Mouse (Mus musculus): ENCODE results near the gene Atp13a1. TPM values are rescaled to one million over a fixed set of nuclear protein-coding genes. Genes with fewer than 3 reads are reported as not detected.

Gene Atp13a1
- polyA plus RNA-seq, 1 experiment, result 231 TPM

DNA sequence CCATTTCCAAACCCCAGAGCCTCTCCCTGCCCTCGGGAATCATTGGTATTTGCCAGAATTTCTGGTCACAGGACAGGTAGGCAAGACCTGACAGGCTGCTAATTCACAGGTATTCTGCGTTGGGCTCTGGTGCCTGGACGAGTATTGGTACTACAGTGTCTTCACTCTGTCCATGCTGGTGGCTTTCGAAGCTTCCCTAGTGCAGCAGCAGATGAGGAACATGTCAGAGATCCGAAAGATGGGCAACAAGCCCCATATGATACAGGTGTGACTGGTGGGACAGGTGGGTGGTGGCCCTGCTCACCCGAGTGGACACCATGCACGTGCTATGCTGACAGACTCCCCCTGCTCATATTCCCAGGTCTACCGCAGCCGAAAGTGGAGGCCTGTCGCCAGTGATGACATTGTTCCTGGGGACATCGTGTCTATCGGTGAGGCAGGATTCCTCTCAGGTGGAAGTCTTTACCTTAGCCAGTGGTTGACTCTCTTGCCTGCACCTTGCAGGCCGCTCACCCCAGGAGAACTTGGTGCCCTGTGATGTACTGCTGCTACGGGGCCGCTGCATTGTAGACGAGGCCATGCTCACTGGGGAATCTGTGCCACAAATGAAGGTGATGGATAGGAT is 5.9 kb downstream of the Atp13a1 start:
- Histone ChIP-seq H3K36me3 (ENCODE audit: control insufficient read depth, insufficient read depth, low read length) (peaks cover 59% of the 10 kb centered on the region), H3K27me3 (ENCODE audit: control insufficient read depth, insufficient read depth, low read length) (no peaks in the 10 kb centered on the region), H3K4me3 (ENCODE audit: control insufficient read depth, insufficient read depth, low read length) (no peak overlapping the region), H3K4me1 (replicated peaks; ENCODE audit: control insufficient read depth, insufficient read depth, low read length) (peaks cover 6% of the 10 kb centered on the region), H3K27ac (ENCODE audit: control insufficient read depth, insufficient read depth, low read length) (no peak overlapping the region)
- TF ChIP-seq POLR2A (IDR thresholded peaks at IDR 0.05; ENCODE audit: control insufficient read depth, extremely low read depth, insufficient read depth, low read length, poor library complexity) (no peak), CTCF (IDR thresholded peaks at IDR 0.05; ENCODE audit: borderline replicate concordance, control insufficient read depth, extremely low read depth, insufficient read depth, low read length, poor library complexity) (no peak)
- no peak for DNase-seq
- 98% methylated on average over 16 of the region's 16 CpGs for WGBS

DNA sequence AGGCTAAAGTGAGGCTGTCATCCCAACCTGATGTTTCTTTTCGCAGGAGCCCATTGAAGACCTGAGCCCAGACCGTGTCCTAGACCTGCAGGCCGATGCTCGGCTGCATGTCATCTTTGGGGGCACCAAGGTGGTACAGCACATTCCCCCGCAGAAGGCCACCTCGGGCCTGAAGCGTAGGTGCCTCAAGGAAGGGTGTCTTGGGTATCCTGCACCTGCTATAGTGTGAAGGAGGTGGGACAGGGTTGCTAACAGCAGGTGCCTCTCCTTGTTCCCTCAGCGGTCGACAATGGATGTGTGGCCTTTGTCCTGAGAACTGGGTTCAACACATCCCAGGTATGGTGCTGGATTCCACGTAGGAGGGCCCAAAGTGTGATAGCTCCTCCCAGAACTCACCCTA is 6.7 kb downstream of the Atp13a1 start:
- 96% methylated on average over 10 of the region's 10 CpGs for WGBS
- H3K27me3 ChIP-seq (ENCODE audit: control insufficient read depth, insufficient read depth, low read length), result no peaks in the 10 kb centered on the region
- TF ChIP-seq CTCF (IDR thresholded peaks at IDR 0.05; ENCODE audit: borderline replicate concordance, control insufficient read depth, extremely low read depth, insufficient read depth, low read length, poor library complexity) (no peak), POLR2A (IDR thresholded peaks at IDR 0.05; ENCODE audit: control insufficient read depth, extremely low read depth, insufficient read depth, low read length, poor library complexity) (no peak)
- no peak overlapping the region for H3K27ac ChIP-seq (ENCODE audit: control insufficient read depth, insufficient read depth, low read length)
- DNase-seq, result no peak
- H3K4me3 ChIP-seq (ENCODE audit: control insufficient read depth, insufficient read depth, low read length), result no peak overlapping the region
- H3K36me3 ChIP-seq (ENCODE audit: control insufficient read depth, insufficient read depth, low read length), result peaks cover 68% of the 10 kb centered on the region
- H3K4me1 ChIP-seq (replicated peaks; ENCODE audit: control insufficient read depth, insufficient read depth, low read length), result peaks cover 3% of the 10 kb centered on the region

DNA sequence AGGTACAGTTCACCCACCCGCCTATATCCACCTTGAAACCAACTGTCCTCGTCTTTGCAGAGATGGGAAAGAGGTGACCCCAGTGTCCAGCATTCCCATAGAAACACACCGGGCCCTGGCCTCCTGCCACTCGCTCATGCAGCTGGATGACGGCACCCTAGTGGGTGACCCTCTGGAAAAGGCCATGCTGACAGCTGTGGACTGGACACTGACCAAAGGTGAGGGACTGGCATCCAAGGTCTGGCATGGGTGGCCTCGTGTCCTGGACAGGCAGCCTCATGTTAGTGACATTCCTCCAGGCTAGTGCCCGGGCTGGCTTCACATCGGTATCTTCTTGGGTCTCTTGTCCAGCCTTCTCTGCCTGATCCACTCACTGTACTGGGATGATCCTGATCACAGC is 8.3 kb downstream of the Atp13a1 start:
- TF ChIP-seq CTCF (IDR thresholded peaks at IDR 0.05; ENCODE audit: borderline replicate concordance, control insufficient read depth, extremely low read depth, insufficient read depth, low read length, poor library complexity) (no peak), POLR2A (IDR thresholded peaks at IDR 0.05; ENCODE audit: control insufficient read depth, extremely low read depth, insufficient read depth, low read length, poor library complexity) (no peak)
- Histone ChIP-seq H3K4me3 (ENCODE audit: control insufficient read depth, insufficient read depth, low read length) (no peak overlapping the region), H3K27me3 (ENCODE audit: control insufficient read depth, insufficient read depth, low read length) (no peaks in the 10 kb centered on the region), H3K4me1 (replicated peaks; ENCODE audit: control insufficient read depth, insufficient read depth, low read length) (no peaks in the 10 kb centered on the region), H3K27ac (ENCODE audit: control insufficient read depth, insufficient read depth, low read length) (no peak overlapping the region), H3K36me3 (ENCODE audit: control insufficient read depth, insufficient read depth, low read length) (peaks cover 84% of the 10 kb centered on the region)
- WGBS, result 99% methylated on average over 8 of the region's 8 CpGs
- no peak for DNase-seq

DNA sequence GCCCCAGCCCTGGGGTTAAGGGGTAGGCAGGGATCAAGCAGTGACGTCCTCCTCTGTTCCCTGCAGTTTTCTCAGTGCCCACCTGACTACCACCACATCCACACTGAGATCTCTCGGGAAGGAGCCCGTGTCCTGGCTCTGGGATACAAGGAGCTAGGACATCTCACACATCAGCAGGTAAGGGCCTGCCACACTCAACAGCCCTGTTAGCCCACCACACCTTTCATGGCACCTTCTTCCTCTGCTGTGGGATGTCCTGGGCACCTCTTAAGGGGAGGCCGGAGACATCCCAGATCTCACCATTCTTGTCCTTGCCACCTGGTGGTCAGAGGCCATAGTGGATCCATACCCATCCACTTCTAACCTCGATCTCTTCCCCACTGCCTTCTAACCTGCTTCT is 9.0 kb downstream of the Atp13a1 start:
- WGBS, result 96% methylated on average over 5 of the region's 5 CpGs
- H3K36me3 ChIP-seq (ENCODE audit: control insufficient read depth, insufficient read depth, low read length), result peaks cover 88% of the 10 kb centered on the region
- no peak for TF ChIP-seq CTCF (IDR thresholded peaks at IDR 0.05; ENCODE audit: borderline replicate concordance, control insufficient read depth, extremely low read depth, insufficient read depth, low read length, poor library complexity)
- no peak for TF ChIP-seq POLR2A (IDR thresholded peaks at IDR 0.05; ENCODE audit: control insufficient read depth, extremely low read depth, insufficient read depth, low read length, poor library complexity)

DNA sequence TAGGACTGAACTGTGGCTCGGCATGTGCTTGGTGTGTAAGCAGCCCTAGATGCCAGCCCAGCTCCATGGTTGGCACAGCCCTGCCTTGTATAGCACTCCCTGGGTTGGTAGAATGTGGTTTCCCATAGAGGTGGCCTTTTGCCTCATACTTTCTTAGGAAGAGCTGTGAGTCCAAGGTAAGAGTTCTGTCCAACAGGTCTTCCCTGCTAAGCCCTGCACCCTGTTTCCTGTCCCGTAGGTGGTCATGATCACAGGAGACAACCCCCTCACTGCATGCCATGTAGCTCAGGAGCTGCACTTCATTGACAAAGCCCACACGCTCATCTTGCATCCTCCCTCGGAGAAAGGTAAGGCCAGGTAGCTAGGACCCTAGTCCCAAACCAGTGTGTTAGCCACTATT is 10.8 kb downstream of the Atp13a1 start:
- 94% methylated on average over 4 of the region's 4 CpGs for WGBS
- no peak for DNase-seq

More for the DNA sequence above, 9.0 kb downstream of the Atp13a1 start:
- no peaks in the 10 kb centered on the region for H3K27me3 ChIP-seq (ENCODE audit: control insufficient read depth, insufficient read depth, low read length)
- DNase-seq, result no peak
- no peak overlapping the region for H3K27ac ChIP-seq (ENCODE audit: control insufficient read depth, insufficient read depth, low read length)
- H3K4me3 ChIP-seq (ENCODE audit: control insufficient read depth, insufficient read depth, low read length), result no peak overlapping the region
- no peaks in the 10 kb centered on the region for H3K4me1 ChIP-seq (replicated peaks; ENCODE audit: control insufficient read depth, insufficient read depth, low read length)

DNA sequence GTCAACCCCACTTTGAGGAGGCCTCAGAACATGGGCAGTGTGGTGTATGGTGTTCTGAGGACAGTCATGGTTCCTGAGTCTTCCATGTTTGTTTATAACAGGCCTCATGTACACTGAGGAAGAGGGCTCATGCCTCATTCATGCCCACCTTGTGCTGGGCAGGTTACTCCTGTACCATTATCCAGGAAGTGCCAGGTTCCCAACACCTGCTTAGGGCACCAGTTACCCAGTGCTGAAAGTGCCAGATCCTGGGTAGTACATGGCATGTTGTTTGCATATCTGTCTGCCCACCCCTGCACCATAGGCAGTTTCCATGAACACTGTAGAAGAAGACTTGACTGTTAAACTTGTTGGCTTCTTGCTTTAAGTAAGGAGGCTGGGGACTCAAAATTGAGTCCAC is 11.3 kb downstream of the Atp13a1 start:
- Histone ChIP-seq H3K4me1 (replicated peaks; ENCODE audit: control insufficient read depth, insufficient read depth, low read length) (no peaks in the 10 kb centered on the region), H3K27me3 (ENCODE audit: control insufficient read depth, insufficient read depth, low read length) (no peaks in the 10 kb centered on the region), H3K4me3 (ENCODE audit: control insufficient read depth, insufficient read depth, low read length) (no peak overlapping the region), H3K27ac (ENCODE audit: control insufficient read depth, insufficient read depth, low read length) (no peak overlapping the region), H3K36me3 (ENCODE audit: control insufficient read depth, insufficient read depth, low read length) (peaks cover 91% of the 10 kb centered on the region)
- DNase-seq, result no peak
- no peak for TF ChIP-seq CTCF (IDR thresholded peaks at IDR 0.05; ENCODE audit: borderline replicate concordance, control insufficient read depth, extremely low read depth, insufficient read depth, low read length, poor library complexity)
- no peak for TF ChIP-seq POLR2A (IDR thresholded peaks at IDR 0.05; ENCODE audit: control insufficient read depth, extremely low read depth, insufficient read depth, low read length, poor library complexity)

More for the DNA sequence above, 10.8 kb downstream of the Atp13a1 start:
- Histone ChIP-seq H3K36me3 (ENCODE audit: control insufficient read depth, insufficient read depth, low read length) (peaks cover 92% of the 10 kb centered on the region), H3K4me3 (ENCODE audit: control insufficient read depth, insufficient read depth, low read length) (no peak overlapping the region), H3K27me3 (ENCODE audit: control insufficient read depth, insufficient read depth, low read length) (no peaks in the 10 kb centered on the region), H3K4me1 (replicated peaks; ENCODE audit: control insufficient read depth, insufficient read depth, low read length) (no peaks in the 10 kb centered on the region), H3K27ac (ENCODE audit: control insufficient read depth, insufficient read depth, low read length) (no peak overlapping the region)
- TF ChIP-seq CTCF (IDR thresholded peaks at IDR 0.05; ENCODE audit: borderline replicate concordance, control insufficient read depth, extremely low read depth, insufficient read depth, low read length, poor library complexity), result no peak

DNA sequence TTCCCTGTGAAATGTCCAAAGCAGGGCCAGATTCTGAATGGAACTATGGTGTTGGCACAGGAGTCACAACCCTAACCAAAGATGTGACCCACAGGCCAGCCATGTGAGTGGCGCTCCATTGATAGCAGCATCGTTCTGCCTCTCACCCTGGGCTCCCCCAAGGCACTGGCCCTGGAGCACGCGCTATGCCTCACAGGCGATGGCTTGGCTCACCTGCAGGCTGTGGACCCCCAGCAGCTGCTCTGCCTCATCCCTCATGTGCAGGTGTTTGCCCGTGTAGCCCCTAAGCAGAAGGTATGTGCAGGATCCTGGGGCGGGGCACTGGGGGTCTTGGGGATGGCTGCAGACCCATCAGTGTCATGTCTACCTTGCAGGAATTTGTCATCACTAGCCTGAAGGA is 12.4 kb downstream of the Atp13a1 start:
- DNase-seq, result no peak
- Histone ChIP-seq H3K4me3 (ENCODE audit: control insufficient read depth, insufficient read depth, low read length) (no peak overlapping the region), H3K27ac (ENCODE audit: control insufficient read depth, insufficient read depth, low read length) (no peak overlapping the region), H3K4me1 (replicated peaks; ENCODE audit: control insufficient read depth, insufficient read depth, low read length) (peaks cover 3% of the 10 kb centered on the region), H3K36me3 (ENCODE audit: control insufficient read depth, insufficient read depth, low read length) (peaks cover 85% of the 10 kb centered on the region), H3K27me3 (ENCODE audit: control insufficient read depth, insufficient read depth, low read length) (no peaks in the 10 kb centered on the region)
- WGBS, result 95% methylated on average over 7 of the region's 7 CpGs
- TF ChIP-seq CTCF (IDR thresholded peaks at IDR 0.05; ENCODE audit: borderline replicate concordance, control insufficient read depth, extremely low read depth, insufficient read depth, low read length, poor library complexity) (no peak), POLR2A (IDR thresholded peaks at IDR 0.05; ENCODE audit: control insufficient read depth, extremely low read depth, insufficient read depth, low read length, poor library complexity) (no peak)

All from thymus, adult 2 months (tissue).